Mouse (Mus musculus) thymus, adult 18-20 months (tissue): ENCODE results near the gene Gpi1.

Experiments
- DNase-seq, 2 experiments: peaks; one replicate each; pipeline ENCODE4 v3.0.0; 2022; ENCODE audit warnings: mixed read lengths in 2 of 2

Gpi1 gene

GRCm38 (mm10) chr7:34230116-34230515 lies at the start of gene Gpi1:
Gene Gpi1 (minus strand): TSS chr7:34230336.
- peak; percentile 74 to 78 for DNase-seq

DNA sequence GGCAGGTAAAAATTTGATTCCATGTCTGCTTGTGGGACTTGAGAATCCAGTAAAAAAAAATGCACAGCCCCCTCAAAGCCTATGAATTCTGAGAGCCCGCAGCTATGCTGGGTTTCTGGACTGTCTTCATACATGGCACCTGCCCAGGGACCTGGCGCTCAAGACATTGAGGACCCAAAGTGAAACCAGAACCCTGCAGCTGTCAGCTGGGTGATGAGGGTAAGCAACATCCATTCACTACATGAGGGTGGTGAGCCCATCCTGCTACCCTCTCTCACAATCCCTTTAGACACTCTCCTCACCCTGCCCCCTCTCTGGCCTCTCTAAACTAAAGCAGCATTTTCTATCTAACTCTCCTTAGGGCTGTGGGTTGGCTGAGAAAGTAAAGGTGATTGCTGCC lies 47.5 kb upstream of the Gpi1 start:
- no peak for DNase-seq

- no peak for DNase-seq
These were observed 45.9 kb upstream of the Gpi1 start for GRCm38 (mm10) chr7:34276066-34276465.

DNA sequence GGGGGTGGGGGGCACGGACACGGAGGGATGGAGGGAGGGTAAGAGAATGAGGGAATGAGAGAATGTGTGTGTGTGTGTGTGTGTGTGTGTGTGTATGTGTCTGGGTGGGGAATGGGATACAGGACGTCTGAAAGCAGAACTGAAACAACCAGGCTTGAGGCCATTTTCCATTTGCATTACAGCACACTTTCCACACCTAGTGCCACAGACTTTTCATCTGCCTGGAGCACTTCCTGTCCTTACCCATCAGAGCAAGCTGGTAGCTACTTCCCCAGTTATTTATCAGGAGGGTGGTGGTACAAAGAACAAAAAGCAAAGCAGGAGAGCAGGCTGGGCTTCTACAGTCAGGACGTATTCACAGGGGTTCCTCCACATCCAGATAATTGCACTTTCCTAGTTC lies 42.3 kb upstream of the Gpi1 start:
- no peak for DNase-seq

- DNase-seq, result no peak
These were observed 38.3 kb upstream of the Gpi1 start for GRCm38 (mm10) chr7:34268463-34268862.

- DNase-seq, result no peak
These were observed 36.3 kb upstream of the Gpi1 start for GRCm38 (mm10) chr7:34266421-34266820.

GRCm38 (mm10) chr7:34265876-34266346 lies 35.8 kb upstream of the Gpi1 start:
- peak; percentile 7 to 15 for DNase-seq

- DNase-seq, result no peak
These were observed 33.3 kb upstream of the Gpi1 start for GRCm38 (mm10) chr7:34263437-34263836.

GRCm38 (mm10) chr7:34258407-34258806 lies 28.3 kb upstream of the Gpi1 start:
- no peak for DNase-seq

DNA sequence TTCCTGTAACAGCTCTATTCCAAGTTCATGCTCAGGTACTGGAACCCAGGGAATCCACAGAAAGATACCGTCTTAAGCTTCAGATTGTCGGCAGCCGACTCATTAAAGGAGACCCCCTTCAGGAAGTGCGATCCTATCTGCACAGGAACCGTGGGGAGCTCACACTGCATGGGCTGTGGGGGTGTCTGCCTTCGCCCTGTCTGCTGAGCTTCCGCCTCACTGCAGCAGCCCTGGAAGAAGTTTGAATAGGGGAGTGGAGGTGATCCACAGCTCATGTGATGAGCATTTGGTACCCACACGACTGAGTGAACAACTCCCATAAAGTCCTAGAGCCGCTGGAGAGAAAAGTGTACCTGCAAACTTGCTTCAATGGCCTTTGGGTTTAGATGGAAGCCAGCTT lies 27.1 kb upstream of the Gpi1 start:
- no peak for DNase-seq

DNA sequence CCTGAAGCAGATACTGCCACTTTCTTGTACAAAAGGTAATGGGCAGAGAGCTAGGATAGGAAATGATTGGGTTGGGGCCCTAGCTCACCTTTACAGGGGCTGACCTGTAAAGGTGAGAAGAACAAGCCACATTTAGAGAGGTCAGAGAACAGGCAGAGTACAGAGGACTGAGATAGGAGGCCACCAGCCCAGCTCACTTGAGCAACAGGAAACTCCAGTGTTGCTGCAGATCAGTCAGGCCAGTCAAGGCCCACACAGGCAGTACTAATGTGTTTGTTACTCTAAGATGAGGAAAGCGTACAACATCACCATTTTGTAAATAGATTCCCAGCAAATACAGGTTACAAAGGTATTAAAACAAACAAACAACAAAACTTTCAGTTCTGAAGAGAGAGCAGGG lies 25.8 kb upstream of the Gpi1 start:
- no peak for DNase-seq

- no peak for DNase-seq
These were observed 25.0 kb upstream of the Gpi1 start for GRCm38 (mm10) chr7:34255137-34255536.

GRCm38 (mm10) chr7:34252030-34252429 lies 21.9 kb upstream of the Gpi1 start:
- no peak for DNase-seq

DNA sequence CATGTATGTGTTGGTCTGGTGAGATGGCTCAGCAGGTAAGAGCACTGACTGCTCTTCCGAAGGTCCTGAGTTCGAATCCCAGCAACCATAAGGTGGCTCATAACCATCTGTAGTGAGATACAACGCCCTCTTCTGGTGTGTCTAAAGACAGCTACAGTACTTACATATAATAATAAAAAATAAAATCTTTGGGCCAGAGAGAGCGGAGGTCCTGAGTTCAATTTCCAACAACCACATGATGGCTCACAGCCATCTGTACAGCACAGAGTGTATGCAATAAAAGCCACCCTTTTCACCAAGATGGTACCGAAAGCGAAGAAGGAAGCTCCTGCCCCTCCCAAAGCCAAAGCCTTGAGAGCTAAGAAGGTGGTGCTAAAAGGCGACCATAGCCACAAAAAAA lies 20.6 kb upstream of the Gpi1 start, which contains the start of gene Gm6096:
Gene Gm6096 (plus strand): TSS at position 301 of the 400 bp plus-strand sequence.
- DNase-seq, result no peak

- no peak for DNase-seq
These were observed 16.8 kb upstream of the Gpi1 start for GRCm38 (mm10) chr7:34246870-34247499.

DNA sequence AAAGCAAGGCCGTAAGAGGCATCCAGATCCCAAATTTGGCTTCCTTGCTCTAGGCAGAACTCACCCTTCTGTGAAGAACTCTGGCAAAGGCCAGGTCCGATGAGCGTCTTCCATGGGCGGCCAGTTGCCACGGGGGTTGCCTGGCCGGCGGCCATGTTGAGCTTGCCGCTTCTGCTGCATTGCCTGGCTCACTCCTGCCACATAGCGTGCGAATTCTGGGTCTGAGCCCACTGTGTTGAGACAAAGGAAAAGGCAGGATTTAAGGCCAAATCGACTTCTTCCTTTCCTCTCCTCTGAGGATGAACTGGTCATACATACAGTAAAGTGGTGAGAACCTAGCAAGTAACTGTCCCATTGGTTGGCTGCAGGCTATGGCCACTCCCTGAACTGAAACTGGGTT lies 12.0 kb upstream of the Gpi1 start:
- no peak for DNase-seq

- no peak for DNase-seq
These were observed 8.0 kb upstream of the Gpi1 start for GRCm38 (mm10) chr7:34238086-34238485.

DNA sequence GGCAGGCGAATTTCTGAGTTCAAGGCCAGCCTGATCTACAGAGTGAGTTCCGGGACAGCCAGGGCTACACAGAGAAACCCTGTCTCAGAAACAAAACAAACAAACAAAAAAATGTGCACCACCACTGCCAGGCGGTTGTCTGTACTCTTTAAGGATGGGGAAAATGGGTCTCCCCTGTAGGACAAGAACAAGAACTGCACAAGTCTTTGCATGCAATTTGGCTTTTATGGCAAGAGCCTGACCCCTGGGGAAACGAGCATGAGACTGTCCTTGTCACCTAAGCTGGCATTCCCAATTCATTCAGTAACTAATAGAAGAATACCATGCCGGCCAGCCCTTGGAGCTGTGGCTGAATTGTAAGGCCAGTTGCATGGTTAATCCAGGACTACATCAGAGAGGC lies 5.5 kb upstream of the Gpi1 start:
- DNase-seq, result no peak

GRCm38 (mm10) chr7:34234610-34235561 lies 4.8 kb upstream of the Gpi1 start:
- DNase-seq, result no peak

GRCm38 (mm10) chr7:34233909-34234609 lies 3.9 kb upstream of the Gpi1 start:
- DNase-seq, result peak; percentile 99

GRCm38 (mm10) chr7:34232785-34233725 lies 2.9 kb upstream of the Gpi1 start:
- no peak for DNase-seq

- DNase-seq, result peak; percentile 38 to 44
These were observed 435 bp downstream of the Gpi1 start for GRCm38 (mm10) chr7:34229691-34230111.
